Mouse (Mus musculus): ENCODE measurements at regions not wholly inside any gene's neighbourhood (a gene's known extent, or its start where the extent isn't known, plus 50 kb on each side); places are given as distances from the start of the nearest gene placed in this dataset.

GRCm38 (mm10) chr10:17212551-17213309 lies 510.3 kb upstream of the Cited2 start:
- WGBS = 47% methylated on average over 12 of the region's 12 CpGs
- H3K27ac ChIP-seq (replicated peaks; ENCODE audit: insufficient read depth, low read depth, low read length) = no peak overlapping the region
- H3K9ac ChIP-seq (ENCODE audit: low read depth, low read length) = no peak overlapping the region
- H3K36me3 ChIP-seq (ENCODE audit: control insufficient read depth, insufficient read depth, low read length) = no peaks in the 10 kb centered on the region
- no peak for DNase-seq (ENCODE audit: extremely low read depth, low read depth, low spot score)
- no peaks in the 10 kb centered on the region; the same call in 1 of the 2 replicates for H3K4me1 ChIP-seq (ENCODE audit: control insufficient read depth, insufficient read depth, low read length)
- no peaks in the 10 kb centered on the region for H3K79me2 ChIP-seq (ENCODE audit: control insufficient read depth, insufficient read depth, low read length)
- no peak overlapping the region for H3K4me3 ChIP-seq (ENCODE audit: insufficient read depth, low read depth, low read length)
- H3K27me3 ChIP-seq (ENCODE audit: control insufficient read depth, insufficient read depth, low read length) = no peaks in the 10 kb centered on the region
- no peak for TF ChIP-seq POLR2A (IDR thresholded peaks at IDR 0.05; ENCODE audit: extremely low read depth, insufficient read depth, low read length)

- H3K9ac ChIP-seq (ENCODE audit: low read depth, low read length) = no peak overlapping the region
- WGBS = 75% methylated on average over 7 of the region's 7 CpGs
- H3K4me1 ChIP-seq (ENCODE audit: control insufficient read depth, insufficient read depth, low read length) = no peaks in the 10 kb centered on the region; the same call in 1 of the 2 replicates
- no peaks in the 10 kb centered on the region for H3K36me3 ChIP-seq (ENCODE audit: control insufficient read depth, insufficient read depth, low read length)
- no peaks in the 10 kb centered on the region for H3K27me3 ChIP-seq (ENCODE audit: control insufficient read depth, insufficient read depth, low read length)
- H3K79me2 ChIP-seq (ENCODE audit: control insufficient read depth, insufficient read depth, low read length) = no peaks in the 10 kb centered on the region
- no peak overlapping the region for H3K27ac ChIP-seq (replicated peaks; ENCODE audit: insufficient read depth, low read depth, low read length)
- no peak overlapping the region for H3K4me3 ChIP-seq (ENCODE audit: insufficient read depth, low read depth, low read length)
- no peak for TF ChIP-seq CTCF (IDR thresholded peaks at IDR 0.05; ENCODE audit: low read depth, low read length)
- no peak for DNase-seq (ENCODE audit: extremely low read depth, low read depth, low spot score)
These were observed 509.5 kb upstream of the Cited2 start for GRCm38 (mm10) chr10:17213310-17214064.

- Histone ChIP-seq H3K9ac (ENCODE audit: low read depth, low read length) (no peak overlapping the region), H3K36me3 (ENCODE audit: control insufficient read depth, insufficient read depth, low read length) (no peaks in the 10 kb centered on the region), H3K4me1 (ENCODE audit: control insufficient read depth, insufficient read depth, low read length) (no peaks in the 10 kb centered on the region; the same call in 1 of the 2 replicates), H3K79me2 (ENCODE audit: control insufficient read depth, insufficient read depth, low read length) (no peaks in the 10 kb centered on the region), H3K4me3 (ENCODE audit: insufficient read depth, low read depth, low read length) (no peak overlapping the region), H3K27ac (replicated peaks; ENCODE audit: insufficient read depth, low read depth, low read length) (no peak overlapping the region), H3K27me3 (ENCODE audit: control insufficient read depth, insufficient read depth, low read length) (no peaks in the 10 kb centered on the region)
- TF ChIP-seq POLR2A (IDR thresholded peaks at IDR 0.05; ENCODE audit: extremely low read depth, insufficient read depth, low read length) = no peak
- no peak for TF ChIP-seq CTCF (IDR thresholded peaks at IDR 0.05; ENCODE audit: low read depth, low read length)
- no peak for DNase-seq (ENCODE audit: extremely low read depth, low read depth, low spot score)
- 88% methylated on average over 2 of the region's 2 CpGs for WGBS
These were observed 509.0 kb upstream of the Cited2 start for GRCm38 (mm10) chr10:17214065-17214440.

- TF ChIP-seq CTCF (IDR thresholded peaks at IDR 0.05; ENCODE audit: low read depth, low read length) = no peak
- no peak for TF ChIP-seq POLR2A (IDR thresholded peaks at IDR 0.05; ENCODE audit: extremely low read depth, insufficient read depth, low read length)
- no peak overlapping the region for H3K4me3 ChIP-seq (ENCODE audit: insufficient read depth, low read depth, low read length)
- no peaks in the 10 kb centered on the region for H3K36me3 ChIP-seq (ENCODE audit: control insufficient read depth, insufficient read depth, low read length)
- no peak overlapping the region for H3K27ac ChIP-seq (replicated peaks; ENCODE audit: insufficient read depth, low read depth, low read length)
- no peaks in the 10 kb centered on the region for H3K79me2 ChIP-seq (ENCODE audit: control insufficient read depth, insufficient read depth, low read length)
- peak; percentile 14 for DNase-seq (ENCODE audit: extremely low read depth, low read depth, low spot score)
- 72% methylated on average over 3 of the region's 3 CpGs for WGBS
- no peaks in the 10 kb centered on the region; the same call in 1 of the 2 replicates for H3K4me1 ChIP-seq (ENCODE audit: control insufficient read depth, insufficient read depth, low read length)
- no peaks in the 10 kb centered on the region for H3K27me3 ChIP-seq (ENCODE audit: control insufficient read depth, insufficient read depth, low read length)
- no peak overlapping the region for H3K9ac ChIP-seq (ENCODE audit: low read depth, low read length)
These were observed 508.0 kb upstream of the Cited2 start for GRCm38 (mm10) chr10:17215029-17215428.

- WGBS = 59% methylated on average over 2 of the region's 2 CpGs
- H3K79me2 ChIP-seq (ENCODE audit: control insufficient read depth, insufficient read depth, low read length) = no peaks in the 10 kb centered on the region
- H3K27ac ChIP-seq (replicated peaks; ENCODE audit: insufficient read depth, low read depth, low read length) = no peak overlapping the region
- H3K9ac ChIP-seq (ENCODE audit: low read depth, low read length) = no peak overlapping the region
- DNase-seq (ENCODE audit: extremely low read depth, low read depth, low spot score) = no peak
- no peak overlapping the region for H3K4me3 ChIP-seq (ENCODE audit: insufficient read depth, low read depth, low read length)
- H3K27me3 ChIP-seq (ENCODE audit: control insufficient read depth, insufficient read depth, low read length) = no peaks in the 10 kb centered on the region
- TF ChIP-seq CTCF (IDR thresholded peaks at IDR 0.05; ENCODE audit: low read depth, low read length) = no peak
- no peaks in the 10 kb centered on the region for H3K36me3 ChIP-seq (ENCODE audit: control insufficient read depth, insufficient read depth, low read length)
- H3K4me1 ChIP-seq (ENCODE audit: control insufficient read depth, insufficient read depth, low read length) = no peaks in the 10 kb centered on the region
These were observed 501.5 kb upstream of the Cited2 start for GRCm38 (mm10) chr10:17221495-17221894.

- H3K36me3 ChIP-seq (ENCODE audit: control insufficient read depth, insufficient read depth, low read length) = no peaks in the 10 kb centered on the region
- TF ChIP-seq CTCF (IDR thresholded peaks at IDR 0.05; ENCODE audit: low read depth, low read length) (no peak), POLR2A (IDR thresholded peaks at IDR 0.05; ENCODE audit: extremely low read depth, insufficient read depth, low read length) (no peak)
- WGBS = 91% methylated on average over 1 of the region's 1 CpGs
- H3K27me3 ChIP-seq (ENCODE audit: control insufficient read depth, insufficient read depth, low read length) = no peaks in the 10 kb centered on the region
- H3K27ac ChIP-seq (replicated peaks; ENCODE audit: insufficient read depth, low read depth, low read length) = no peak overlapping the region
- no peak overlapping the region for H3K4me3 ChIP-seq (ENCODE audit: insufficient read depth, low read depth, low read length)
- H3K79me2 ChIP-seq (ENCODE audit: control insufficient read depth, insufficient read depth, low read length) = no peaks in the 10 kb centered on the region
- no peak overlapping the region for H3K9ac ChIP-seq (ENCODE audit: low read depth, low read length)
- peak; percentile 14 for DNase-seq (ENCODE audit: extremely low read depth, low read depth, low spot score)
- no peaks in the 10 kb centered on the region for H3K4me1 ChIP-seq (ENCODE audit: control insufficient read depth, insufficient read depth, low read length)
These were observed 497.3 kb upstream of the Cited2 start for GRCm38 (mm10) chr10:17225727-17226126.
